Mouse (Mus musculus) small intestine, adult 2 months (tissue): Measurements from ENCODE around the gene Fcgr3.

Experiments
- CTCF ChIP-seq: fragments of 200-500 bp; IDR thresholded peaks from 2 replicates; pipeline ENCODE4 v1.5.1; 2012; ENCODE audit warnings: low read depth, mild to moderate bottlenecking, control low read depth, inconsistent platforms, low read length, moderate library complexity, mixed read lengths; ENCODE audit not compliant: insufficient replicate concordance, insufficient read length; ENCODE audit errors: extremely low read depth
- POLR2A ChIP-seq: fragments of 200-500 bp; IDR thresholded peaks from 2 replicates; pipeline ENCODE4 v1.6.1; 2012; ENCODE audit warnings: low read depth, mild to moderate bottlenecking, control low read depth, inconsistent platforms, low read length, moderate library complexity

DNA sequence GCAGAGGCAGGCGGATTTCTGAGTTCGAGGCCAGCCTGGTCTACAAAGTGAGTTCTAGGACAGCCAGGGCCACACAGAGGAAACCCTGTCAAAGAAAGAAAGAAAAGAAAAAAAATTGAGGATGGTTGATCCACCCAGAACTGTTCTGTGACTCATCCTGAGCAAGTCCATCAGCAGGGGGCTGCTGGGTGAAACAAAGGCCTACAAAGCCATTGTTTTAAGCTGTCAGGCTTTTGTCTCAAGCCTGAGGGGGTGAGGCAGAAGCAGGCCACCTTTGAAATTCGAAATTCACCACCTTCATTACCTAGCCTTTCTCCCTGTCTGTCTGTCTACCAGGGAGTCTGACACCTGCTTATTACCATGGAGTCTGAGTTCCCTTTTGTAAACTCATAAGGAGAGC is 18.2 kb downstream of the Fcgr3 start:
- TF ChIP-seq CTCF (no peak), POLR2A (no peak)
